Mouse (Mus musculus) embryonic facial prominence, embryonic 10.5 days (tissue): ENCODE results near the gene Smad3. TPM values are rescaled to one million over a fixed set of nuclear protein-coding genes. Genes with fewer than 3 reads are reported as not detected.

Source experiments
- DNase-seq: peaks from one replicate; pipeline ENCODE4 v3.0.0-alpha.2; 2017; ENCODE audit warnings: low spot score
- H3K27ac ChIP-seq: fragments of 300-500 bp; sonication (generic); replicated peaks from 2 replicates; pipeline ENCODE4 v1.5.1; 2016; ENCODE audit warnings: mild to moderate bottlenecking
- H3K27me3 ChIP-seq: fragments of 300-500 bp; sonication (generic); replicated peaks from 2 replicates; pipeline ENCODE4 v1.6.1; 2016; ENCODE audit warnings: low read depth, mild to moderate bottlenecking; ENCODE audit not compliant: poor library complexity, severe bottlenecking
- H3K36me3 ChIP-seq: fragments of 300-500 bp; sonication (generic); replicated peaks from 2 replicates; pipeline ENCODE4 v1.6.1; 2016; ENCODE audit warnings: mild to moderate bottlenecking, moderate library complexity
- H3K4me1 ChIP-seq: fragments of 300-500 bp; sonication (generic); 2 replicates; pipeline ENCODE4 v1.6.1; 2016
- H3K4me3 ChIP-seq: fragments of 300-500 bp; sonication (generic); 2 replicates; pipeline ENCODE4 v1.5.1; 2016; ENCODE audit warnings: mild to moderate bottlenecking, moderate library complexity
- H3K9me3 ChIP-seq: fragments of 300-500 bp; sonication (generic); 2 replicates; pipeline ENCODE4 v1.6.1; 2016; ENCODE audit warnings: mild to moderate bottlenecking
- WGBS: fragments of 180-500 bp; shearing (Covaris S2); methylation state at CpG from one replicate; pipeline ENCODE4 v1.1.7; 2016; 5-methylcytosine and 5-hydroxymethylcytosine counted together
- polyA plus RNA-seq: library from polyadenylated mRNA; unstranded; fragments of >200 nt; fragmentation: Nextera tagmentation; extraction: Ambion mirVana; gene quantifications from 2 replicates; pipeline ENCODE4 v1.2.1, GENCODE M21; 2016

Smad3 gene
- polyA plus RNA-seq, 1 experiment from 2014 or later: 23.4 TPM

DNA sequence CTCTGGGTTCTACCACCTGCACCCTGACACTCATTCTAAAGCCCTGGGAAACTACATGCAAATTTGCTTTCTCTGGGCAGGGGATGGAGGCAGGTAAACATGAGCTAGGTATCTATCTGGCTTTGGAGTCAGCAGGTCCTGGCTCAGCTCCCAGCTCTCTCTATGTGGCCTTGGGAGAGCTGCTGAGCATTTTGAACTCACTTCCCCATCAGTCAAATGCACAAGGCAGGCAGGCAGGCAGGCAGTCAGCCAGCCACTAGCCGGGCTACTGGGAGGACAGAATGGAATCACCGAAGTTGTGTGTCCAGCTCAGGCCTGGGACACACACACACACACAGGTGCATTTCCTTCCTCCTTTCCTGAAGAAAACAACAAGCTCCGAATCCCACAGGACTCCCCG, 58.6 kb downstream of the Smad3 start:
- WGBS: 80% methylated on average over 4 of the region's 4 CpGs
- no peak for DNase-seq

GRCm38 (mm10) chr9:63698320-63699045, 59.3 kb downstream of the Smad3 start:
- no peak overlapping the region for H3K4me3 ChIP-seq
- no peaks in the 10 kb centered on the region for H3K9me3 ChIP-seq
- 0 out of 2 replicates have a peak, but pooled peaks cover 5% of the 10 kb centered on the region for H3K36me3 ChIP-seq
- peak overlapping the region; percentile 42 for H3K27ac ChIP-seq
- peaks cover 78% of the 10 kb centered on the region for H3K4me1 ChIP-seq
- DNase-seq: no peak
- 64% methylated on average over 6 of the region's 7 CpGs for WGBS
- no peaks in the 10 kb centered on the region for H3K27me3 ChIP-seq

More for the DNA sequence above, 58.6 kb downstream of the Smad3 start:
- Histone ChIP-seq H3K36me3 (peaks cover 11% of the 10 kb centered on the region; the same call in 1 of the 2 replicates), H3K4me1 (peaks cover 82% of the 10 kb centered on the region), H3K9me3 (no peaks in the 10 kb centered on the region), H3K27me3 (no peaks in the 10 kb centered on the region), H3K4me3 (no peak overlapping the region), H3K27ac (0 out of 2 replicates have a peak overlapping the region, but pooled peaks have one; percentile 21)

- no peaks in the 10 kb centered on the region for H3K27me3 ChIP-seq
- 48% methylated on average over 5 of the region's 5 CpGs for WGBS
- H3K27ac ChIP-seq: peak overlapping the region; percentile 42
- no peak overlapping the region for H3K4me3 ChIP-seq
- H3K4me1 ChIP-seq: peaks cover 69% of the 10 kb centered on the region
- H3K36me3 ChIP-seq: no peaks in the 10 kb centered on the region; the same call in 1 of the 2 replicates
- no peak for DNase-seq
- H3K9me3 ChIP-seq: no peaks in the 10 kb centered on the region
Measured at GRCm38 (mm10) chr9:63697606-63698005, 60.2 kb downstream of the Smad3 start.

- peaks cover 64% of the 10 kb centered on the region for H3K4me1 ChIP-seq
- no peak overlapping the region for H3K4me3 ChIP-seq
- H3K27ac ChIP-seq: peak overlapping the region; percentile 42; the same call in 1 of the 2 replicates
- peaks cover 4% of the 10 kb centered on the region for H3K36me3 ChIP-seq
- WGBS: 44% methylated on average over 10 of the region's 10 CpGs
- H3K27me3 ChIP-seq: no peaks in the 10 kb centered on the region
- no peaks in the 10 kb centered on the region for H3K9me3 ChIP-seq
- DNase-seq: peak; percentile 35
Measured at GRCm38 (mm10) chr9:63696463-63697105, 61.2 kb downstream of the Smad3 start.

- Histone ChIP-seq H3K36me3 (peaks cover 41% of the 10 kb centered on the region), H3K27ac (no peak overlapping the region), H3K9me3 (peaks cover 4% of the 10 kb centered on the region; the same call in 1 of the 2 replicates), H3K4me3 (no peak overlapping the region), H3K27me3 (no peaks in the 10 kb centered on the region), H3K4me1 (peaks cover 22% of the 10 kb centered on the region)
- DNase-seq: no peak
- 72% methylated on average over 2 of the region's 2 CpGs for WGBS
Measured at GRCm38 (mm10) chr9:63691960-63692359, 65.8 kb downstream of the Smad3 start.

DNA sequence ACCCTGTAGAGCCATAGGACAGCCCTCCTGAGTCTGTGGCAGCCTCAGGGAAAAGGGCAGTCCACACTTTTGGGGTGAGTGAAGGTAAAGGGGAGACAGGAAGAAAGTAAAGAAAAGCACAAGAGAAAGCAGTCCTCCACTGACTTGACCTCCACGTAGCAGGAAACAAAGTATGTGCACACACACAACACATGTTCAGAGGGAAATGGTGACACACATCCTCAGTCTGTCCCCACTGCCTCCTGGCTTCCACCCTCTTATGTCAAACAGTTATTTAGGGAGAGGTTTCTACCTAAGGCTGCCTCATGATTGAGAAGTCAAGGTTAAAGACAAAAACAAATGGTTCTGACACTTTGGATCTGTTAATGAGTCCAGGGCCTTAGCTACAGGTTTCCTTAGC, 67.3 kb downstream of the Smad3 start:
- no peaks in the 10 kb centered on the region for H3K27me3 ChIP-seq
- peaks cover 14% of the 10 kb centered on the region; the same call in 1 of the 2 replicates for H3K4me1 ChIP-seq
- DNase-seq: no peak
- no peak overlapping the region for H3K27ac ChIP-seq
- WGBS: 91% methylated on average over 1 of the region's 1 CpGs
- H3K36me3 ChIP-seq: peaks cover 54% of the 10 kb centered on the region
- H3K4me3 ChIP-seq: no peak overlapping the region
- H3K9me3 ChIP-seq: peaks cover 4% of the 10 kb centered on the region; the same call in 1 of the 2 replicates

- Histone ChIP-seq H3K4me3 (no peak overlapping the region), H3K27me3 (no peaks in the 10 kb centered on the region), H3K36me3 (peaks cover 58% of the 10 kb centered on the region), H3K4me1 (0 out of 2 replicates have a peak, but pooled peaks cover 11% of the 10 kb centered on the region), H3K9me3 (peaks cover 4% of the 10 kb centered on the region; the same call in 1 of the 2 replicates), H3K27ac (no peak overlapping the region)
- 88% methylated on average over 7 of the region's 7 CpGs for WGBS
- DNase-seq: no peak
Measured at GRCm38 (mm10) chr9:63687413-63688015, 70.3 kb downstream of the Smad3 start.

DNA sequence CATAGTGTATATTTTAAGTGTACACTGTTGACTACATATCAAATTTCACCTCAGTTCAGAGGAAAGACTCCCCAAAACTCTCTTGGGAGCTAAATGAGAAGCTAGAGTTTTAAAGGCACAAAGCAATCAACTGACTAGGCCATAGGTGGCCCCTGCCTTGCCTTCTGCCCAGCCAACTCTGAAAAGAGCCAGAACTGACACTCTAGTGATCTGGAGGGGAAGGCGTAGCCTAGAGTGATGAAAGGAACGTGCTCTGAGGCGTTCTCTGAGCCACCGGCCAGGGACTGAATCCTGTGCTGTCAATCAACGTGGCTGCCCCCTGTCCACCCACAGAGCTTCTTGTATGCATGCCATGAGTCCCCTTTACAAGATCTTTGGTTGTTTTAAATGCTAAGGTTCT, 72.4 kb downstream of the Smad3 start:
- Histone ChIP-seq H3K9me3 (peaks cover 3% of the 10 kb centered on the region; the same call in 1 of the 2 replicates), H3K27ac (no peak overlapping the region), H3K4me3 (no peak overlapping the region), H3K36me3 (peaks cover 45% of the 10 kb centered on the region), H3K27me3 (no peaks in the 10 kb centered on the region), H3K4me1 (0 out of 2 replicates have a peak, but pooled peaks cover 10% of the 10 kb centered on the region)
- DNase-seq: no peak
- WGBS: 64% methylated on average over 5 of the region's 5 CpGs

- WGBS: 95% methylated on average over 6 of the region's 6 CpGs
- Histone ChIP-seq H3K27ac (no peak overlapping the region), H3K36me3 (peaks cover 37% of the 10 kb centered on the region), H3K4me3 (no peak overlapping the region), H3K27me3 (no peaks in the 10 kb centered on the region), H3K4me1 (peaks cover 12% of the 10 kb centered on the region; the same call in 1 of the 2 replicates), H3K9me3 (no peaks in the 10 kb centered on the region)
- DNase-seq: no peak
Measured at GRCm38 (mm10) chr9:63684277-63684676, 73.5 kb downstream of the Smad3 start.

DNA sequence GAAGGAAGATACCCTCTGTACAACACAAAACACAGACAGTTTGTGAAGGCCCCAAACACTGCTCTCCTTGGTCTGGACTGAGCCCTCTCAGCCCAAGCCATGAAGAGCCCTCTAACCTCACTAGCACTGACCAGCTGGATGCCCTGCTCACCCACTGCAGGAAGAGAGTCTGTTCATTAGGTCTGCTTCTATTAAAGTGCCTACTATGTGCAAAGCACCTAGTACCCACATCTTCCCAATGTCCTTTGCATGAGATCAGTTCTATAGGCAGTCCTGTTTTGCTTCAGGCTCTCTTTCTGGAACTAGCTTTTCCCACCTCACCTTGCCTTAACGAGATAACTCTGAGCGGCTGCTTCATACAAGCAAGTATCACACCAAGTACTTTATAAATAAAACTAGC, 74.9 kb downstream of the Smad3 start:
- H3K4me1 ChIP-seq: peaks cover 21% of the 10 kb centered on the region
- no peak overlapping the region for H3K4me3 ChIP-seq
- peaks cover 25% of the 10 kb centered on the region for H3K36me3 ChIP-seq
- no peak for DNase-seq
- H3K27ac ChIP-seq: no peak overlapping the region
- no peaks in the 10 kb centered on the region for H3K27me3 ChIP-seq
- no peaks in the 10 kb centered on the region for H3K9me3 ChIP-seq
- 85% methylated on average over 2 of the region's 2 CpGs for WGBS

GRCm38 (mm10) chr9:63682301-63682700, 75.5 kb downstream of the Smad3 start:
- no peak overlapping the region for H3K4me3 ChIP-seq
- H3K36me3 ChIP-seq: peaks cover 20% of the 10 kb centered on the region
- no peaks in the 10 kb centered on the region for H3K27me3 ChIP-seq
- H3K27ac ChIP-seq: no peak overlapping the region
- H3K4me1 ChIP-seq: peaks cover 25% of the 10 kb centered on the region
- no peaks in the 10 kb centered on the region for H3K9me3 ChIP-seq
- WGBS: 86% methylated on average over 9 of the region's 9 CpGs
- DNase-seq: no peak

DNA sequence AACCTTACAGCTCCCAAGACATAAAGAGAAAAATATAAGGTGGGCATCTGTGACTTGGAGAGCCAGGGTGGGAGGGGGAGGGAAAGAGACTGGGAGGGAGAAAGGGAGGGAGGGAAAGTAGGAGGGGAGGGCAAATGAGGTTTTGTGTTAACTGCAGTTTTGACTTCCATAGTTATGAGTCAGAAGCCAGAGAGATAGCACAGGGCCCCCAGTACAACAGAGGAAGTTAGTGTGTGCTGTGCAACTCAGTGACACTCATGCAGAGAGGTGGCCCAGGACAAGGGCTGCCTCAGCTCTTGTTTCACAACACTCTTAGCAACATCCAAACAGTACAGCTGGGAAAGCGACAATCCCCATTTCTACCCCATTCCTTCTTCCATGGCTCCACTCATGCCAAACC, 79.7 kb downstream of the Smad3 start:
- Histone ChIP-seq H3K27ac (no peak overlapping the region), H3K4me1 (peaks cover 30% of the 10 kb centered on the region), H3K27me3 (no peaks in the 10 kb centered on the region), H3K9me3 (no peaks in the 10 kb centered on the region), H3K4me3 (no peak overlapping the region), H3K36me3 (peaks cover 9% of the 10 kb centered on the region)
- 94% methylated on average over 1 of the region's 1 CpGs for WGBS
- DNase-seq: no peak
